Mouse (Mus musculus) adrenal gland, postnatal 36 days (tissue): Measurements from ENCODE around the gene Nosip. TPM values are rescaled to one million over a fixed set of nuclear protein-coding genes. Genes with fewer than 3 reads are reported as not detected.

Source experiments
- DNase-seq, 2 experiments: peaks; one replicate each; pipeline ENCODE4 v3.0.0; 2021; ENCODE audit warnings: mixed read lengths in 1 of 2
- total RNA-seq, 2 experiments: library from RNA; stranded (reverse); gene quantifications; 2 replicates each; pipeline ENCODE4 v1.2.3; 2021

Nosip gene
- total RNA-seq, 2 experiments from 2014 or later = 50.5 to 65.3 TPM

DNA sequence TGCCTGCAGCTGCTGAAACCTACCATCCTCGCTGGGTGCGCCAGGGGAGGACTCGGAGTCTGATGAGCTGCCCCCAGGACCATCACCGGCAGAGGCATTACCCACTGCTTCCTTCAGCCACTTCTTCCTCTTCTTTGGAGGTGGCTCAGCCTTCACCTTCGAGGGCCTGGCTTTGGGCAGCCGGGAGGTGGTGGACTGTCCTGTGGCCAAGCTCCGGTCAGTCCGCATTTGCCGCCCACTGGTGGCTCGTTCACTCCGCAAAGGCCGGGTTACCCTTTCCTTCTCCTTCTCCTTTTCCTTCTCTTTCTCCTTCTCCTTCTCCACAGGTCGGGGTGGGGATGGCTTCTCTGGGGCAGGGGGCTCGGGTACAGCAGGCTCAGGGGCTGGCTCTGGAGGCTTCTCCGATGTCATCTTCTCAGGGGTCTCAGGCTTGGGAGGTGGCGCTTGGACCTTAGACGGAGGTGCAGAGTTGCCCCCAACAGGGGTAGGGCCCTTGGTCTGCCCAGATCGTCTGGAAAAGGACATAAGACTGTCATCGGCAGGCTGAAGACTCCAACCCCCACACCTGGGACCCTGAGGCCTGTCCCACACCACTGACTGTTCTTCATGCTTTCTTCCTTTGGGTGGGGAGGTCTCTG is 28.4 kb upstream of the Nosip start:
- DNase-seq = no peak

DNA sequence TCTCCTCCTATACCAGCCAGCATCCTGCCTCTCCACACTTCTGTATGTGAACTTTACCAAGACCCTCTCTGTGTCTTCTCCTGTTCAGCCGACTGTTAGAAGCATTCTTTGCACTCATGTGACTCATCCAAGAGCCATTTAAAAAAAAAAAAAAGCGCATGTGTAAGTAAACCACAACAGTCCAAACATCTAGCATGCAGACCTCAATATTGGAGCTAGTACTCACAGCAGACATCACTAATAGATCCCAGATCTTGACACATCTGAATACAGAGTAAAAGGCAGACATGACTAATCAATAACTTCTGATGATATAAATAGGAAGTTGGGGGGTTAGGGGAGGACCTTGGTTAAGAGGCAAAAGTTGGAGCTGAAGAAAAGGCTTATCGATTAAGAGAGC is 26.6 kb upstream of the Nosip start:
- no peak for DNase-seq

DNA sequence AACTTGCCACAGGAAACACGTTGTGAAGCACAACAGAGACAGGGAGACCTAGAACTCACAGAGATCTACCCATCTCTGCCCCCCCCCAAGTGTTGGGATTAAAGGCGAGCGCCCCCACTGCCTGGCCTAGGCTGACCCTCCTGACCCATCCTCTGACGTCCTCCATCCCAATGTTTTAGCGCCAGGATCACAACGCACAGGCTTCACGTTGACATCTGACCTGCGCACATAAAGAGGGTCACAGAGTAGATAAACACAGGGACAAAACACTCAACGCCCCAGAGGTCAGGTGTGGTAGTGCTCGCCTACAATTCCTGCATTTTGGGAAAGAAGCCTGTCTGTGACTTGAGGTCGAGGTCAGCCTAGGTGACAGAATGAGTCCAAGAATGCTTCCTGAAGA is 25.5 kb upstream of the Nosip start:
- DNase-seq = no peak

DNA sequence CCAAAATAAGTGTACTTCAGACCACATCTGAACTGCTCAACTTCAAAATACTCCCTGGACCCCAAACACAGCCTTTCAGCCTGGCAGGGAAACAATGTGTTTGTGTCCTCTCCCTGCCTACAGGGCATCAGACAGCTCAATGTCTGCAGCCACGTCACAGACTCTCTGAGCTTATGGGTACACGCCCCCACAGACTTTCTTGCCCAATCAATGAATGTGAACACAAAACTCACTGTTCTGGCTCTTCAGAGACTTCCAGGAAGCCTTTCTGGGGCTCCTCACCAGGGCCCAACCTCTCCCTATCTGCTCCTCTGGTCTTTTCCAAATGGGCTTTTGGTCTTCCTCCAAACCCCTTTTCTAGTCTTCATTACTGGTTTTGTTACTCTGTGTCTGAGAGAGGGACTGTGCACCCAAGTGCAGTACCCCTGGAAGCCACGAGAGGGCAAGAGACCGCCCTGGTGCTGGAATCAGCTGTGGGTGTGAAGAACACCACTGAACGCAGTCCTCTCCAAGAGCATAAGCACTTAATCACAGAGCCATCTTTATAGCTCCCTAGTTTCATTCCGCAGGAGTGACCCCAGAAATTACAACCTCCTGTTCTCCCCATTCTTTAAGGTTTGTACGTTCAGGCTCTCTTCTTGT is 24.4 kb upstream of the Nosip start:
- DNase-seq = peak; percentile 74 to 75

DNA sequence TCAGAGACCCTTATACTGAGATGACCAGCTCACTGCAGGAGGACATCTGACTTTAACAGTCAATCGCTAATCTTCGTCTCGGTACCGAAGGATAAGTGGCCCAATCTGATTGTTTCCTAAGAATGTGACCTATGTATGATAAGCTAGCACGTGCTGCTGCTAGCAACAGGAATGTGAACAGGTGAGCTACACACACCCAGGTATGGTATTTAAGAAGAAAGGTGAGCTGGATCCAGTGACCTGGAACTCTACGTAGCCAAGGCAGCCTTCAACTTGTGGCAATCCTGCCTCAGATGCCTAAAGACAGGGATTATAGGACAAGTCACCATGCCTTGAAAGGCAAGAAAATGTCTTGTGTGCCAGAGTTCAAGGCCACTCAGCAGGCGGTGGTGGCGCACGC is 23.8 kb upstream of the Nosip start:
- no peak for DNase-seq

DNA sequence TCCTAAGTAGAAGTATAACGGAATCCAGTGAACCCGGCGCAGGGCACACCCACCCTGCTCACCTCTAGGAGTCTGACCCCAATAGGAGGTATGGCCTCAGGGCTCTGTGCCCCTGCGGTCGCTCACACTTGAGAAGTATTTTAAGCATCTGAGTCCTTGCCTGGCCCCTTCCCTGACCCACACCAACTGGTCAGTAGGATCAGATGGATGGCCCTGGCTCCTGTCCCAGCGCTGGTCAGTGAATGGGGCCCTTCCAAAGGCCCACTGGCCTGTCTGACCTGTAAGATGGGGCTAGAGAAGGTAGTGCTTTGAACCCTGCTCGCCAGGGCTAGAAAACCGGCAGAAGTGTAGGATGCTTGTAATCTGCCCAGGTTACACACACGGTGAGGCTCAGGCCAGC is 21.4 kb upstream of the Nosip start:
- DNase-seq = no peak

DNA sequence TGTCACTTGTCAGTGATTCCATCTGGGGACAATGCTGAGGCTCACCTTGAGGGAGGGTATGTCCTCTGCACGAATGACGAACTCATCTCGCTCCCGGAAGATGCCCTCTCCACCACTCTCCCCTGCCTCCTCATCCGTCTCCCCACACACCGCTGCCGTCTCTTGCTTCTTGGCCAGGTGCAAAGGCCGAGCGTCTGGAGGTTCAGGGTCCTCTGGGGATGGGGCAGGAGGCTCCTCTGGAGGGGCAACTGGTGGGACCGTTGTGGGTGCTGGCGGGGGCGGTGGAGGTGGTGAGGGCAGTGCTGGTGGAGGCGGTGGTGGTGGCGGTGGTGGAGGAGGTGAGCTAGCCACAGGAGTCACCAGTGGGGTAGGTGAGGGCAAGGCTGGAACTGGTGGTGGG is 18.9 kb upstream of the Nosip start:
- no peak for DNase-seq

DNA sequence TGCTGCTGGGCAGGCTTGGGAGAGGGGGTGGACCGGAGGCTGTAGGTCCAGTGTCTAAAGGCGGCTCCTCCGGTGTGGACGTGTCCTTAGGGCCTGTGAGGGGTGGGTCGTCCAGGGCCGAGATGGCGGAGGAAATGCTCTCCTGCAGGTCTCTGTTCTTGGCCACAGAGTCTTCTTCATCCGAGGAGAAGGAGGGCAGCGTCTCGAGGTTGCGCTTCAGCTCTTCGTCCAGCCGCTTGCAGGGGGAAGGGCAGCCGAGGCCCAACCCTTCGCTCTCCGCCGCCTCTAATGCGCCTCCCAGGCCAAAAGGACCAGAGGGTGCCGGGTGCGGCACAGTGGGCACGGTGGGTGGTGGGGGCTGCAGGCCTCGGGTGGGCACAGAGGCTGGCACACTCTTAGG is 16.5 kb upstream of the Nosip start:
- DNase-seq = no peak

DNA sequence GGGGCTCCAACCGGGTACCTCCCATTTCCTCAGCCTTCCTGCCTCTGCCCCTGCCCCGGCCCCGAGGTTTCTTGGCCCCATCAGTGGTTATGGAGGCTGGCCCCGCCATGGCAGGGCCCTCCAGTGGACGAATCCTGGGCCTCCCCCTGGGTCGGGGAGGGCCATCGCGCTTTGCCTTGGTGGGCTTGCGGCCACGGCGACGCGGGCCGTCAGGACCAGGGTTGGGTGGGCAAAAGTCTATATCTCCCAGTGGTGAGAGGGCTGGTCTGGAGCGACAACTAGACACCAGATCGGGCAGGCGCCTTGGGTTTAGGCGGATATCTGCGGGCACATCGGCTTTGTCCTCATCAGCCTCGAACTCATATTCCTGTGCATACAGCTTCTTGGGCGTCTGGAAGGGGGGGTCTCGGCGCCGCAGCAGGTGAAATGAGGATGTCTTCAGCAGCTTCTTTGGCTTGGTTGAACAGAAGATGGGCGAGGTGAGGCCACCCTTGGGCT is 15.3 kb upstream of the Nosip start:
- no peak for DNase-seq

DNA sequence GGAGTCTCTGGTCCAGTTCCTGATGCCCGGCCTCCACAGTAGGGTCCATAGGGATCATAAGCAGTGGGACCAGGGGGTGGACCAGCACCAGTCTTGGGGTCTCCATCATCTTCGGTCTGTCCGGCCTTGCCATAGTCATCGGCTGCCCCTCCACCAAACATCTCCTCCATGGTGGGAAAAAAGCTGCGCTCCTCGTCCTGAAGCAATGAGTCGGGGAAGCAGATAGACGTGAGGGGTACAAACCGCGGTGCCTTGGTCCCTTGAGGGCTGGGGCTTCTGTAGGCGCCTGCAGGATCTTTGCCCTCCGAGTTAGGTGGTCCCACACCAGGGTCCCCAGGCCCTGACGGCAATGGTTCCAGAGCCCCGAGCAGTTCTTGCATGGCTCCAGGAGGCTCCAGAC is 14.7 kb upstream of the Nosip start:
- no peak for DNase-seq

DNA sequence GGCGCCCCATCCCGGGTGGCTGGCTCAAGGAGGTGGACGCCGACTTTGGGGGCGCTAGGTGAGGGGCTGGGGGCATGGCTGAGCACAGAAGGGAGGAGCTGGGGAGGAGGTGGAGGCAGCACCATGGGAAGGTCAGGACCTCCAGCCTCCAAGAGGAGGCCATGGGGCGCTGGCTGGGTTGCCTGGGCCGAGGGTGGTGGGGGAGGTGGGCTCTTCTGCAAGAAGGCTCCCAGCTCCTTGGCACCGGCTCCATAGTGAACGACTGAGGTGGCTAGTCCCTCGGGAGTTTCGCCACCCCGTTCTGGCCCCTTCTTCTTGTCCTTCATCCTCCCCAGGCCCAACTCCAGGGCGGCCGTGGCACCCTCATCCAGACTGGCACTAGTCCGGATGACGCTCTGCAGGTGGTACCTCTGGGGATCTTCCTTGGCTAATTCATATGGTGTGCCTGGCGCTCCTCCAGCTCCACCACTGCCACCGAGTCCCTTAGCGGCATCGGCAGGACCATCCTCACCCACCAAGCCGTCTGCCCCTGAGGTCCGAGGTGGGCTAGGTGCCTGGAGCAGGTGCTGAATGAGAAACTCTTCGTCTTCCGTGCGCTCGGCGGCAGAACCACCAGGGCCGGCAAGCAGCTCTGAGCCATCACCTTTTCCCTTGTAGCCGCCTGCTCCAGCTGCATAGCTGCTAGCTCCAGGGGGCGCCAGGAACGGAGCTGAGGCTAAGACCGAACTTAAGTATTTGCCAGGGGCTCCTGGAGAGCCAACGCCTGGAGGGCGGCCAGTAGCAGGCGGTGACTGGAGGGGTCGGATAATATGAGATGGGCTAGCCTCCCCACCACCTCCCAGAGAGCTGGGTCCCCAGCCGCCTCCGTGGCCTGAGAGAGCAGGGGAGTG is 14.0 kb upstream of the Nosip start:
- no peak for DNase-seq

DNA sequence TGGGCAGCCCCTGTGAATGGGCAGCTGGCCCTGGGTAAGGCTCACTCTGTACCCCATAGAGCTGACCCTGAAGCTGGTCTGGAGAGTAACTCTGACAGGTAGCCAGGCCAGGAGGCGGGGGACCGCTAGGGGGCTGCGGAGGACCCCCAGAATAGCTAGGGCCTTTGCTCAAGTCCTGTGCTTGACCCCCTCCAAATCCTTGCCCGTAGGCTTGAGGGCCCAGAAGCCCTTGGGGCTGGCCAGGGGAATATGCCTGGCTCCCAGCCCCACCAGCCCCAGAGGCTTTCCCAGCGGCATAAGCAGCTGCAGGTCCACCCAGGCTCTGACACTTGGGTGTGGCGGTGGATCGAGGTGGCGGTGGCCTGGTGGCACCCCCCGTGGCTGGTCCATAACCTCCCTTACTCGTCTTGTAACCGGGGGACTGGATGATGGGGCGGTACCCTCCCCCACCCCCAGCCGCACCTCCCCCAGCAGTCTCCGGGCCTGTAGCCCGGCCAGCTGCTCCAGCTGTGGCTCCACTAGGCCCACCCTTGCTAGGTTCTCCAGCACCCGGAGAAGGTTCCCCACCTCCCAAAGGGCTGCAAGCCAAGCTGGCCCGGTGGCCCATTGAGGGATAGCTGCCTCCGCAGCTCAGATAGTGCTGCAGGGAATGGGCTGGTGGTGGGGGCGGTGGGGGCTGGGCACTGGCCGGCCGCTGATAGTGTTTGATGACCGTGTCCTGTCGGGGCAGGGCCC is 13.1 kb upstream of the Nosip start:
- DNase-seq = no peak

DNA sequence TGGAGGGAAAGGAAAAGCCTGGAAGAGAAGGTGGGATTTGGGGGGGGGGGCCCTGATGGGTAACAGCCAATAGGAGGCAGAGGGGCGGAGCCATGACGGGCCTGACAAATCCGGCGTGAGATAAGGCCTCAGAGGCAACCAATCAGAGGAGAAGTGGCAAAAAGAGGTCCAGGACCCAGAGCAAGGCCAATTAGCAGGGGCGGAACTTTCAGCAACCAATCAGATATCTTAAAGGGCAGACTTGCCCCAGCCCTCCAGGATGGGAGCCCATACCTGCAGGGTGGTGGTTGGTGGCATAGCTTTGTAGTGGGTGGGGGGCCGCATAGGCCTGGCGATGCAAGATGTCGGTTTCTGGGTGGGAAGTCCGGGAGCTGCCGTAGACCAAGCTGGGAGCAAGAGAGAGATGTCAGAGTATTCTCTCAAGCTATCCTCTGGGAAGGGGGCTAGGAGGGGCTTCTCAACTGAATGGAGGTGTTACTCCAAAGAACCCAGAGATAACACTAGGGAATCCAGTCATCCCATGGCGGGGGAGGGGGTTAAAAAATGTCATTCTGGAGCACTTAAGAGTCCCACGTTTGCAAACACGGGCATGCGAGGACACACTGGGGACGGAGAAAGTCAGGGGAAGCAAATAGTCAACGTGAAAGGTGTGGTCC is 11.2 kb upstream of the Nosip start:
- DNase-seq = peak; percentile 80 to 88

DNA sequence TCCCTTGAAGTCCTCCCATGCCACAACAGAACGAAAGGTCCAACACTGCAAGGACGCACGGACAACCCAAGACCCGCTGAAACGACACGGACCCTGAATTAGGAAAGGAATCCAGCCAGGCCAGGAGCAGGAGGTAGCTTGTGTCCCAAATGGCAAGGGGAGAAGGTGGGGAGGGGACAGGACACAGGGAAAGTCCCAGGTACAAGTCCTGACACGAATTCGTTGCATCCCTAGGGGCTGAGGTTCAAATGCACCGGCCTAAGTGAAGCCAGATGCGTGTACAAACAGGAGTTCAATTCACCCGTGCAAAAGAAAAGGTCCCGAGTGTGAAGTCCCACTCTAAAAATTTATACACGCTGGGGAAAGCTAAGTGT is 10.6 kb upstream of the Nosip start:
- DNase-seq = no peak

DNA sequence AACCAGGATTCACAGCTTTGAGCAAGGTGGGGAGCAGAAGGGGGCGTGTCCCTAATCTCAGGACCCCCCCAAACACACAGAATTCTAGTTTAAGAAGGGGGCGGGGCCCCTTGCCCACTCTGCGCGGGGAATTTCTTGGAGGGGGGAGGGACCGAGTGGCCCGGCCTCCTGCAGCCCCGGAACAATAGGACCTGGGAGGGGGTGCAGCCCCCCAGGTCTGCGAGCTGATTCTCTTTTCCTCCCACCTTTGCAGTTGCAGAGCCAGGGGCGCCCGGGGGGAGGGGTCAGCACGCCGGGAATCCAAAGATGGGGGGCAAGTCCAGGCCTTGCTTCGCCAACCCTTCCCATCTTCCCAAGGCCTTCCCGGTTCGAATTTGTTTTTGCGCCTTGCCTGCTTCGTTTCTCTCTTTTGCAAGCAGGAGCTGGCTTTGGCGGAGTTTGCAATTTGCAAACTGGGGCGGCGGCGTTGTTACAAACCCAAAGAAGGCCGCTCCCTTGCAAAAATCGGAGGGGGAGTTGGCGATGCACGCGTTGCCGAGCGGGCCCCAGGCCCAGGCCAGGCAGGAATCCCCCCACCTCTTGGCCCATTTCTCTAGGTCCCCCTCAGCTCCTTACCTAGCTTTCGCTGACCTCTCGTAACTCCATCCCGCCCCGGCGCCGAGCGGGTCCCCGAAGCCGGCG is 9.9 kb upstream of the Nosip start:
- DNase-seq = peak in 1 of 2 experiments; percentile 53

DNA sequence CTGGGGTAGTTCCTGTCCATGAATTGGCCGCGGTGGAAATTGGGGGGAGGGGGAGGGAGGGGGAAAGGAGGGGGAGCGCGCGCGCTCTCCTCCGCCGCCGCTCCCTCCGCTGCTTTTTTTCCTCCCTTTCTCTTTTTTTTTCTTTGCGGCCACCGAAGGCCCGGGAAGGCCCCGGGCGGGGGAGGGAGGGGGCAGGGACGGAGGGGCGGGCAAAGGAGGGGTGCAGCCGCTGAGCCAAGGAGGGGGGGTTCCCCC is 9.4 kb upstream of the Nosip start, which contains the start of gene Prr12:
Gene Prr12, minus strand, starts transcription at position 20 of the 255 bp plus-strand sequence.
- DNase-seq = no peak

DNA sequence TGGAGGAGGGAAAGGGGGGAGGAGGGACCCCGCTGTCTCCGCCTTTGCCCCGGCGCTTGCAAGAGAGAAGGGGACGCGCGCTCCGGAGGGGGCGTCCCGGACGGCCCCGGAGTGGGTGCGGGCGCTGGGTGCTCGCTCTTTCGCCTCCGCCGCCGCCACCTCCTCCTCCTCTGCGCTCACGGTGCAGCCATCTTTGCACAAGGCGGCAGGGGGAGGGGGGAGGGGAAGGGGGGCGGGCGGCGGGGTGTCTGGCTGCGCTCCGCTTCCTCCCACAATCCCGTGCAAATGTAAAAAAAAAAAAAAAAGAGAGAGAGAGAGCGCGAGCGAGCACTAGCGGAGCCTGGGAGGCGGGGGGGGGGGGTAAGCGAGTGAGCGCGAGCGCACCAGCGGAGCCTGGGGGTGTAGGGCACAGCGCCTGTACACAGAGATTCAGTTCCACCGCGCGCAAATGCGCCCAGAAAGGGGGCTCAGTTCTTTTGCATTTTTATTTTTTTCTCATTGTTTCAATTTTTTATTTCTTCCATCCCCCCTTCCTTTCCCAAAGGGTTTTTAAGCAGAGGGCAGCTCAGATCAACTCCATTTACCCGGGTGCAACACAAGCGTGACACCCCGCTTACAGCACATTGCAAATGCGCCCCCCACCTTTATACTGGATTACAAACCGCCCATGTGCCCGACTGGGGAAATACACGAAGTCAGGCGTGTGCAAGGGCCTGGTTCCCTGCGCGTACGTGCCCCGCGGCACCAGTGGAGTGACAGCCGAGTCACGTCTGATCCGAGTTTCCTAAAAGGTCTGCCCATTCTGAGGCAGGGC is 8.9 kb upstream of the Nosip start:
- DNase-seq = peak; percentile 79 to 87

DNA sequence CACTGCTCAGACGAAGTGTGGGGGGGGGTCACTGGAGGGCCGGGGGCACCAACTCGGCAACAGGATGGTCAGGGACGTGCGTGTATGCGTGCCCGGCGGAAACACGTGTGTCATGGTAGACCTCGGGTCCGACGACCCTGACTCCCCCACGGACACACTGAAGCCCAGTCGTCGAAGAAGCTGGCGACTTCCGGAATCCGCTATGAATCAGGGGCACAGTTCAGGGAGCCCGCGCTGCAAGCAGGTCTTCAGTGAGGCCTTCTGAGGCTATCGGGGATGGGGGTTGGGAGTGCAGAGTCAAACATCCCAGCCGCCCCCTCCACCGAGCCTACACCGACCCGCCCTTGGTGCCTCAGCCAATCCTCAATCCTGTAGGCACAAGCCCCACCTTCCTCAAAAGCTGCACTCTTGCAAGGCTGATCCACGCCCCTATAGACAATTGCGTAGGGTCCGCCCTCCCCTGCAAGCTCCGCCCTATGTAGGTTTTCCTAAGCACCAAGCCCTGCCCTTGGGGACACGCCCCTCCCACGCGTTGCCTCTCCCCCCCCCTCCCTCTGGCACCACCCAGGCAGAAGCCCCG is 8.2 kb upstream of the Nosip start:
- DNase-seq = peak; percentile 96

DNA sequence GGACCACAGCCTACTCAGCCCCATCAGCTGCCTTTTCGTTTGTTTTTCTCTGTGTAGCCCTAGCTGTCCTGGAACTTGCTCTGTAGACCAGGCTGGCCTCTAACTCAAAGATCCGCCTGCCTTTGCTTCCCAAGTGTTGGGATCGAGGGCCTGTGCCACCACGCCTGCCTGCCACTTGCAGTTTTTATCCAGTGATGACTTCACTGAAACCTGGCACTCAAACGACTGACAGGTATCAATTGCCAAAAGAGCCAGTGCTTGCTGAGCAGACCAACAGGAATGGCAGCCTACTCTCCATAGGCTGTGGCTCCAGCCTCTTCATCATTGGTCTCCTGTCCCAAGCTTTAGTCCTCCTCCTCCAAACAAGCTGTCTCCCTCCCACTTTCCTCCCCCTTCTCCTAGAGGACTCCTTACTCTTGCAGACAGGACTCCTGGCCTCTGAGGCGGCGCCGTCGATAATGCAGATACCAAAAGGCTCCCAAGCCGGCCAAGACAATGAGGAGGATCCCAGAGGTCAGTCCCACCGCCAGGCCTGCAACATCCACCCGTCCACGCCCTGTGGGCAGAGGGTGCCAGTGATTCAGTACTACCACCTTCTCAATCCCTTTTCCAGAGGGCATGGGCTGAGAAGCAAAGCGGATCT is 5.8 kb upstream of the Nosip start:
- no peak for DNase-seq

DNA sequence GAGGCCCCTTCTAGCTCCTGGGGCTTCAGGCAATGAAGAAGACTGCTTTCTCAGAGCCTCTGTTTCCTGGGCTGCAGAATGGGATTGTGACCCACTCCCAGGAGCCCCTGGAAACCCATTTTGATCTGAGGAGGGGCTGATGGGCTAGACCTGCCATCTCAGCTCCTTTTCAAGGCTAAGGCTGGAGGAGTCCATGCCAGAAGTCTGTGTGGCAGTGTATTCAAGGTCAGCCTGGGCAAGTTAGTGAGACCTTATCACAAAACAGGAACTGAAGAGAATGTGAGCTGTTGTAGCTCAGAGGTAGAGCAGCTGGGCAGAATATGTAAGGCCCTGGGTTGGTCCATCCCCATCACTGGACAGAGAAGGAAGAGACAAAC is 5.3 kb upstream of the Nosip start:
- no peak for DNase-seq
